Mouse (Mus musculus) left cerebral cortex, adult 2 months (tissue): Measurements from ENCODE around the gene Camk1d. TPM values are rescaled to one million over a fixed set of nuclear protein-coding genes. Genes with fewer than 3 reads are reported as not detected.
A peak's percentile ranks its signal among the peaks of the same experiment; 100 is the strongest.
"Not testable (repeated sequence)": the region's sequence is repeated elsewhere in the genome, so short reads cannot be mapped to it uniquely, and the experiment has no call there.

Experiments used
- DNase-seq, 2 experiments: peaks; one replicate each; pipeline ENCODE4 v3.0.0; 2021 to 2022; ENCODE audit warnings: low spot score in 2 of 2, mixed read lengths in 1 of 2; ENCODE audit errors: extremely low spot score in 1 of 2
- H3K27ac ChIP-seq: fragments of 200-600 bp; 2 replicates; pipeline ENCODE4 v1.8.1; 2022
- H3K4me3 ChIP-seq: fragments of 200-600 bp; 2 replicates; pipeline ENCODE4 v1.8.1; 2022
- CTCF ChIP-seq: fragments of 200-600 bp; IDR thresholded peaks from 2 replicates; pipeline ENCODE4 v1.8.1; 2022; ENCODE audit warnings: antibody characterized with exemption, mild to moderate bottlenecking, moderate library complexity
- intact Hi-C: fragments of 180-260 bp; cut with DNase I; formaldehyde crosslinking; loops from one replicate; pipeline ENCODE4 v1.15.1; 2025
- total RNA-seq, 2 experiments: library from RNA; stranded (reverse); gene quantifications; 2 replicates each; pipeline ENCODE4 v1.2.3; 2021

The Camk1d gene
- total RNA-seq, 2 experiments from 2014 or later = 129 to 132 TPM

GRCm38 (mm10) chr2:5602044-5602443, 112.3 kb downstream of the Camk1d start:
- no peak overlapping the region for H3K27ac ChIP-seq
- no peak overlapping the region for H3K4me3 ChIP-seq
- no peak for DNase-seq
- intact Hi-C loops = no loop called here
- no peak for TF ChIP-seq CTCF

GRCm38 (mm10) chr2:5601243-5601642, 113.1 kb downstream of the Camk1d start:
- H3K27ac ChIP-seq, intact Hi-C loops, H3K4me3 ChIP-seq, DNase-seq: not testable (repeated sequence)

- Histone ChIP-seq H3K27ac (no peak overlapping the region), H3K4me3 (no peak overlapping the region)
- DNase-seq = no peak
- no peak for TF ChIP-seq CTCF
- intact Hi-C loops = no loop called here
These were observed 113.9 kb downstream of the Camk1d start for GRCm38 (mm10) chr2:5600183-5600962.

GRCm38 (mm10) chr2:5599713-5600112, 114.6 kb downstream of the Camk1d start:
- DNase-seq = no peak
- H3K4me3 ChIP-seq = no peak overlapping the region
- H3K27ac ChIP-seq = no peak overlapping the region
- intact Hi-C loops = no loop called here
- TF ChIP-seq CTCF = no peak

GRCm38 (mm10) chr2:5598533-5598932, 115.8 kb downstream of the Camk1d start:
- intact Hi-C loops = no loop called here
- no peak for DNase-seq
- Histone ChIP-seq H3K4me3 (no peak overlapping the region), H3K27ac (no peak overlapping the region)
- no peak for TF ChIP-seq CTCF

GRCm38 (mm10) chr2:5596882-5597281, 117.4 kb downstream of the Camk1d start:
- no peak; the same call in 1 of the 2 replicates for TF ChIP-seq CTCF
- peak in 1 of 2 experiments; percentile 33 for DNase-seq
- Histone ChIP-seq H3K4me3 (no peak overlapping the region), H3K27ac (peak overlapping the region; percentile 66)
- intact Hi-C loops = no loop called here

GRCm38 (mm10) chr2:5595356-5596191, 118.7 kb downstream of the Camk1d start:
- no peak for TF ChIP-seq CTCF
- intact Hi-C loops = no loop called here
- no peak for DNase-seq
- Histone ChIP-seq H3K4me3 (no peak overlapping the region), H3K27ac (0 out of 2 replicates have a peak overlapping the region, but pooled peaks have one; percentile 7)

GRCm38 (mm10) chr2:5592461-5593136, 121.7 kb downstream of the Camk1d start:
- DNase-seq = no peak
- no peak for TF ChIP-seq CTCF
- intact Hi-C loops = no loop called here
- Histone ChIP-seq H3K27ac (no peak overlapping the region), H3K4me3 (no peak overlapping the region)

- H3K4me3 ChIP-seq = no peak overlapping the region
- intact Hi-C loops = no loop called here
- no peak for DNase-seq
- no peak overlapping the region for H3K27ac ChIP-seq
- TF ChIP-seq CTCF = no peak
These were observed 124.2 kb downstream of the Camk1d start for GRCm38 (mm10) chr2:5590074-5590473.

- no peak for DNase-seq
- Histone ChIP-seq H3K27ac (no peak overlapping the region), H3K4me3 (no peak overlapping the region)
- intact Hi-C loops = no loop called here
- no peak for TF ChIP-seq CTCF
These were observed 125.2 kb downstream of the Camk1d start for GRCm38 (mm10) chr2:5589163-5589562.

GRCm38 (mm10) chr2:5588329-5588982, 125.9 kb downstream of the Camk1d start:
- DNase-seq = no peak
- TF ChIP-seq CTCF = no peak
- intact Hi-C loops = no loop called here
- no peak overlapping the region for H3K27ac ChIP-seq
- H3K4me3 ChIP-seq = no peak overlapping the region
